Mouse (Mus musculus) adrenal gland, postnatal 14 days (tissue): ENCODE results near the gene Csnk1g2. TPM values are rescaled to one million over a fixed set of nuclear protein-coding genes. Genes with fewer than 3 reads are reported as not detected.
A peak's percentile ranks its signal among the peaks of the same experiment; 100 is the strongest.

Source experiments
- DNase-seq: peaks from one replicate; pipeline ENCODE4 v3.0.0; 2021; ENCODE audit warnings: mixed read lengths
- total RNA-seq: library from RNA; stranded (reverse); gene quantifications from 2 replicates; pipeline ENCODE4 v1.2.3, GENCODE M21; 2021

Gene Csnk1g2
- total RNA-seq, 1 experiment from 2014 or later = 105 TPM

GRCm38 (mm10) chr10:80665459-80665858, 42.8 kb downstream of the Csnk1g2 start:
- DNase-seq = no peak

- DNase-seq = no peak
Measured at GRCm38 (mm10) chr10:80665981-80666733, 43.5 kb downstream of the Csnk1g2 start.

GRCm38 (mm10) chr10:80666837-80667412, 44.3 kb downstream of the Csnk1g2 start:
- DNase-seq = no peak

- DNase-seq = peak; percentile 60
Measured at GRCm38 (mm10) chr10:80668614-80669013, 46.0 kb downstream of the Csnk1g2 start.

DNA sequence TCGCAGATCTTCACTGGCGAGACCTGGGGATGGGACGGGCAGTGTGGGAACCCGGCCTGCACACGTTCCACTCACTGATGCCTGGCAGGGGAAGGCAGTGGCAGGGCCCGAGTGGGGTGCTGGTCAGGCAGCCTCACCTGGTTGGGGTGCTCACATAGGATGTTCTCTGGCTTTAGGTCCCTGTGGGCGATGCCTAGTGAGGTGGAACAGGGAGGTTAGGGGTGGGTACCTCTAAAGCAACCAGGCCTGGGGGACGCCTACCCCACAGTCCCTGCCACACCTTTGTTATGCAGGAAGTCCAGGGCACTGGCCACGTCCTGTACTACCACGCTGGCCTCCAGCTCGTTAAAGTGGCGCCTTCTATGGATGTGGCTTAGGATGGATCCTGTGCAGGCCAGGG, 46.4 kb downstream of the Csnk1g2 start:
- no peak for DNase-seq

- peak; percentile 81 for DNase-seq
Measured at GRCm38 (mm10) chr10:80669737-80670485, 47.3 kb downstream of the Csnk1g2 start.

GRCm38 (mm10) chr10:80670531-80670930, 47.9 kb downstream of the Csnk1g2 start:
- DNase-seq = peak; percentile 48

- DNase-seq = no peak
Measured at GRCm38 (mm10) chr10:80671251-80671650, 48.6 kb downstream of the Csnk1g2 start.

GRCm38 (mm10) chr10:80671936-80672690, 49.5 kb downstream of the Csnk1g2 start:
- DNase-seq = no peak

GRCm38 (mm10) chr10:80673690-80674089, 51.1 kb downstream of the Csnk1g2 start:
- no peak for DNase-seq

- peak; percentile 74 for DNase-seq
Measured at GRCm38 (mm10) chr10:80674161-80674711, 51.6 kb downstream of the Csnk1g2 start.

DNA sequence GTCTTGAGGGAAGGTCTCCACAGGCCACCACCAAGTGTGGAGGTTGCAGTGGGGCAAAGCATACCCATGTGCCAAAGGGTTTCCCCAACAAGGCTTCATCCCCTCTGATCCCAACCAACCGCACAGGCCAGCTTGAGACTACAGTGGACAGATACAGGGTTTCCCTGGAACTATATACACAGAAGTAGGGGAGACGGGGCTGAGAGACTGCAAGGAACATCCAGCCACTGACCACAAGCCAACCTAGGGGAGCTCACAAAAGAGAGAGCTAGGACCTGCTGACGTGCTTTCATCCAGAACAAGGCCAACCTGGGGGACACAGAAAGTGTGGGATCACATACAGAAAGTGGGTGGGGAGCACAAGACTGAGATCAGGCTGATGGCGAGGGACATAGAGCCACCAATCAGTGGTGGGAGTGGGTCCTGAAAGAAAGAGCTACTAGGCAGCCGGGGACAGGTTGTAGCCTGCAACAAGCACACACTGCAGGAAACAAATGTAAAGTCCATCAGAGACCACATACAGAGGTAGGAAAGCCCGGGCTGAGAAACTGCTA, 52.3 kb downstream of the Csnk1g2 start:
- DNase-seq = no peak

DNA sequence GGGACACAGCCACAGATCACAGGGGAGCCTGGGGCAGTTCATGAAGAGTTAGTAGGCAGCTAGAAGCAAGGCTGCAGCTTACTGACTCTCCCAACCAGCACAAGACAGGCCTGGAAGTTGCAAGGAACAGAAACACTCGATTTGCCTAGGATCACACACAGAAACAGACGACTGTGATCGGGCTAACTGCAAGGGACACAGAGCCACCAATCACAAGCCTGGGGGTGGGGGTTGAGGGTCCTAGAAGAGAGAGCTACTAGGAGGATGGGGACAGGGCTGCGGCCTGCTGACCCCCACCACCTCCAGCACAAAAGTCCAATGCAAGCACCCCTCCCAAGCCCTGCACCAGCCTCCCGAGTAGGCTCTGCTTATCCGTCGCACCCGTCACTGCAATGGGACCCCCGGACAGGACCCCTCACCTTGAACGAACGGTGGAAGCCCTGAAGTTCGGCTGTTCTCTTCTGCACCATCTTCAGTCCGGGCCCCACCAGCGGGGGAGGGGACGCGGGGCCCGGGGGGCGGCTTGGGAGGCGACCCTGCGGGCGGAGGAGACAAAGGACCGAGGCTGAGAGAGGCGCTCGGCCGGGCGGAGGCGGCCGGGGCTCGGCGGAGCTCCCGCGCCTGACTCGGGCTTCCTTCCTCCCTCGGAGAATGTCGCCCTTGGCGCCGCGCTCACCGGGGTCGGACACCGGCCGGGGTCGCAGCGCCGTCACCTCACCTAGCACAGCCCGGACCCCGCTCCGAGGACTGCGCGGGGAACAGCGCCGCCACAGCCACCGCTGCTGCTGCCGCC, 53.0 kb downstream of the Csnk1g2 start:
- DNase-seq = peak; percentile 43

DNA sequence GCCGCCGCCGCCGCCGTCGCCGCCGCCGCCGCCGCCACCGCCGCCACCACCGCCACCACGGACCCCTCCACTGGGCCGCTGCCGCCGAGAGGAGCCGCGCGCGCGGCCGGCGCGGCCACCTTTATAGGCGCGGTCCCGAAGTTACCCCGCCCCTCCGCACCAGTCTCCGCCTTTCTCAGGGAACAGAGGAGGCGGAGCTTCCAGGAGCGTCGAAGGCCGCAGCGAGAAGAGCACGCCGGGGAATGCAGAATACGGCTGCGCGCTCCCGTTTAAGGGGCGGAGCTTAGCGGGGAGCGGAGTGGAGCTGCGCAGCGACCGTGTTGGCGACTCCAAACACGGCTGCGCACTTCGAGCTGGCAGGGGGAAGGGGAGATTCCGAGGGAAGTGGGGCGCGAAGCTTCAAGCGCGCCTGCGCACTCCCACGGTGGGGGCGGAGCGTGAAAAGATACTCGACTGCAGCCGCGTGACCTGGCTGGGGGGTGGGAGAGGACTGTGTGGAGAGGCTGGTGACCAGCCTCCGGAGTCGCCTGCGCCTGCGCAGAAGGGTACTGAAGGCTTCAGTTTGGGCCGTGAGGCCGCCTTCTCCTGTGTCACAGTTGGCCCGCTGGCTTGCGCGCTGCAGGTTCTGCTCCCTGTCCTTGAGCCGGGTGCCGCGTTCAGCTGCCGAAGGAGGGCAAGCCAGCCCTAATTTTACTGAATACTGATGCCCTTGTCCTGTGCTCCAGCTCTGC, 53.7 kb downstream of the Csnk1g2 start:
- peak; percentile 100 for DNase-seq

DNA sequence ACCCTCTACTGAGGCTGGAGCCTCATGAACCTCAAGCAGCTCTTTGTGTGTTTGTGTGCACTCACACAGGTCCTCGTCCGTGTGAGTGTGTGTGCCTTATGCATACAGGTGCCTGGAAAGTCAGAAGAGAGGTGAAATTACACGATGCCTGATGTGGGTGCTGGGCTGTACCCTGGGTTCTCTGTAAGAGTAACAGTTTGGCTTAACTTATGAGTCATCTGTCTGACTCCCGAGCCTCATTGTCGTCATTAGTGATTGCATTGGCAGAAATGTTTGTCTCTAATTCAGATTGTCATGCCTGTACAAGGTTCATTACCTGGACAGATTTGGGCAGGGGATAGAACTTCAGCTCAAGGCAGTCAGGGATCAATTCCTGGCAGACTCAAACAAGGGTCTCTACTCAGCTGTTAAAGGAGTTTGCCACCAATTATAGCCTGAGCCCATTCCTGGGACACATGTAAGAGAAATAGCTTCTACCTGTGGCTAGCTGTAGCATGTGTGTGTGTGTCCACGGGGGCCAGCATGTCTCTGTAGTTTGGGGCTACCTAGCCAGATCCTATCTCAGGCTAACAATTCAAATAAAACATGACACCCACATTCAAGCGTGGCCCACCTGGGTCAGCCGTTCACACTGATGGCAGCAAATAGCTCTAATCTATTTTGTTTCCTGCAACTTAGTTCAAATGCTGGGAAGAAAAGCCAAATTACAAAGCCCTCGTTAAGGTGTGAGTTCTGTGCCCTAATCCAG, 54.7 kb downstream of the Csnk1g2 start:
- DNase-seq = peak; percentile 58

DNA sequence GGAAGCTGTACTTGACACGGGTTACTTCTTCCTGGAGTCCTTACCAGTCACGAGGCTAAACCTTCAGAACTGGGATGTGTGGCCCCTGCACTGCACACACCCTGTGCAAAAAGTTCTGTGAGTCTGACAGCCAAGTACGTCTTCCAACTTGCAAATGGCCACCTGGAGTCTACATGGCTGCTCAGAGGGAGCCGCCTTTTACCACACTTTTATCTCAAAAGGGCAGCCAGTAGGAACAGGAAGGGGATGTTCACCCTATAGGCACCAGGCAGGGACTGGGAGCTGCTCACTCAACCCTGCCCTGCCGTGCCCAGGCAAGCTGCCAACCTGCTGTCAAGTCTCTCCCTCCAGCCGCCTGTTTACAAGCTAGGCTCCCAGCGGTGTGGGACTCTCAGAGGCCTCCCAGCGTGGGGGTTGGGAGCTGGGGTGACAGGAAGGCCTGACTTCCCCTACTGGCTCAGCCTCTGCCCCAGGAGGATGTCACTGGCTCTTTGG, 55.4 kb downstream of the Csnk1g2 start, which contains the start of gene Mknk2:
Gene Mknk2, minus strand, starts transcription at position 171 of the 495 bp plus-strand sequence.
- DNase-seq = peak; percentile 98

- peak; percentile 61 for DNase-seq
Measured at GRCm38 (mm10) chr10:80678601-80679377, 56.2 kb downstream of the Csnk1g2 start.

DNA sequence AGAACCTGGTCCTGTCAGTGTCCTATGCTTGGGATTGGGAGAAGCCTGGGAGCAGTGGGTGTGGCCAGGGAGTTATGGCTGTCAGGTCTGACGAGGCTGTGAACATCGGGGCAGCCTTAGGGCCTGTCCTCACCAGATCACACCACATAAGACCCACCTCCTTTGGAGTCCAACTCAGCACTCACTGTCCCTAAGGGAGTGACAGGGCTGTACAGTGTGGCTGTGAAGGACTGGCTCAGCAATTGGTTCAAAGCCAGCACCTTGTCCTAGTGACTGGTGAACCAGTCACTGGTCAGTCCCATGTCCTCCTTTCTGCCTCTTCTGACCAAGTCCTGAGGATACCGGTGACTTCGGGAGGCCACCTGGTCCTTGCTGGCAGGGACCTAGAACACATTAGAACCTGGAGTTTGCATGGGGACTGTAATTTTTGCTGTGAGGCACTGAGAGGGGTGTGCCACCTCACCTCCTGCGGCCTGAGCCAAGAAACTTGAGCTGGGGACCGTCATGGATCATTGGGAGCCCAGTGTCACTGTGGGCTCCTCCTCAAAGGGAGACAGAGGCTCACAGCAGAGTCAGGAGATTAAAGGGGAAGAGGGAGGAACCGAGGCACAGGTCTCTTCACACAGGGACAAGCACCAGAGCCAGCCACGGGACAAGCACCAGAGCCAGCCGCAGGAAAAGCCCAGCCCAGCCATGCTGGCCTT, 57.1 kb downstream of the Csnk1g2 start:
- DNase-seq = peak; percentile 64
